Mouse (Mus musculus): ENCODE data around the gene Bspry. TPM values are rescaled to one million over a fixed set of nuclear protein-coding genes. Genes with fewer than 3 reads are reported as not detected.

The Bspry gene
- polyA plus RNA-seq, 1 experiment from 2014 or later, result 0.82 TPM

GRCm38 (mm10) chr4:62503374-62503970, 23.6 kb downstream of the Bspry start, which contains the start of gene Hdhd3:
Hdhd3 (minus strand) TSS chr4:62503467.
- H3K27ac ChIP-seq (replicated peaks), result no peak within 1 kb of the TSS
- no peak for ATAC-seq (ENCODE audit: low FRiP score, low read depth)
- 88% methylated on average over 3 of the region's 3 CpGs for WGBS

GRCm38 (mm10) chr4:62505991-62506390, 26.1 kb downstream of the Bspry start:
- Histone ChIP-seq H3K4me3 (no peak overlapping the region), H3K9me3 (no peaks in the 10 kb centered on the region), H3K4me1 (peaks cover 7% of the 10 kb centered on the region; the same call in 1 of the 2 replicates), H3K27me3 (no peaks in the 10 kb centered on the region), H3K9ac (replicated peaks) (no peak overlapping the region), H3K4me2 (replicated peaks) (no peak overlapping the region), H3K36me3 (peaks cover 32% of the 10 kb centered on the region), H3K27ac (replicated peaks) (no peak overlapping the region)
- 90% methylated on average over 3 of the region's 3 CpGs for WGBS
- ATAC-seq (ENCODE audit: low FRiP score, low read depth), result no peak

More at GRCm38 (mm10) chr4:62503374-62503970, 23.6 kb downstream of the Bspry start, which contains the start of gene Hdhd3:
- peak within 1 kb of the TSS; percentile 60 for H3K4me3 ChIP-seq
- H3K36me3 ChIP-seq, result peaks cover 20% of the 10 kb centered on the region
- H3K9ac ChIP-seq (replicated peaks), result peak within 1 kb of the TSS; percentile 66
- H3K9me3 ChIP-seq, result no peaks in the 10 kb centered on the region
- peak within 1 kb of the TSS; percentile 67 for H3K4me2 ChIP-seq (replicated peaks)
- peaks cover 7% of the 10 kb centered on the region; the same call in 1 of the 2 replicates for H3K4me1 ChIP-seq
- no peaks in the 10 kb centered on the region for H3K27me3 ChIP-seq

GRCm38 (mm10) chr4:62506798-62507197, 26.9 kb downstream of the Bspry start:
- Histone ChIP-seq H3K4me3 (no peak overlapping the region), H3K4me2 (replicated peaks) (no peak overlapping the region), H3K27ac (replicated peaks) (no peak overlapping the region), H3K9me3 (no peaks in the 10 kb centered on the region), H3K36me3 (peaks cover 40% of the 10 kb centered on the region), H3K27me3 (no peaks in the 10 kb centered on the region), H3K4me1 (0 out of 2 replicates have a peak, but pooled peaks cover 3% of the 10 kb centered on the region), H3K9ac (replicated peaks) (no peak overlapping the region)
- no peak for ATAC-seq (ENCODE audit: low FRiP score, low read depth)
- WGBS, result 83% methylated on average over 2 of the region's 2 CpGs

- no peak overlapping the region for H3K9ac ChIP-seq (replicated peaks)
- H3K27me3 ChIP-seq, result no peaks in the 10 kb centered on the region
- no peaks in the 10 kb centered on the region for H3K4me1 ChIP-seq
- H3K4me3 ChIP-seq, result no peak overlapping the region
- H3K9me3 ChIP-seq, result no peaks in the 10 kb centered on the region
- ATAC-seq (ENCODE audit: low FRiP score, low read depth), result no peak
- 93% methylated on average over 5 of the region's 5 CpGs for WGBS
- H3K36me3 ChIP-seq, result peaks cover 61% of the 10 kb centered on the region
- H3K4me2 ChIP-seq (replicated peaks), result no peak overlapping the region
- H3K27ac ChIP-seq (replicated peaks), result no peak overlapping the region
These were observed 29.0 kb downstream of the Bspry start for GRCm38 (mm10) chr4:62508839-62509238.

GRCm38 (mm10) chr4:62509946-62510345, 30.1 kb downstream of the Bspry start:
- no peaks in the 10 kb centered on the region for H3K9me3 ChIP-seq
- H3K27ac ChIP-seq (replicated peaks), result no peak overlapping the region
- no peak overlapping the region for H3K4me2 ChIP-seq (replicated peaks)
- 94% methylated on average over 11 of the region's 11 CpGs for WGBS
- no peaks in the 10 kb centered on the region for H3K4me1 ChIP-seq
- H3K9ac ChIP-seq (replicated peaks), result no peak overlapping the region
- no peak overlapping the region for H3K4me3 ChIP-seq
- no peak for ATAC-seq (ENCODE audit: low FRiP score, low read depth)
- peaks cover 62% of the 10 kb centered on the region for H3K36me3 ChIP-seq
- no peaks in the 10 kb centered on the region for H3K27me3 ChIP-seq

GRCm38 (mm10) chr4:62513998-62514506, 34.2 kb downstream of the Bspry start:
- 55% methylated on average over 11 of the region's 11 CpGs for WGBS
- Histone ChIP-seq H3K4me3 (no peak overlapping the region), H3K36me3 (peaks cover 49% of the 10 kb centered on the region)

GRCm38 (mm10) chr4:62514995-62515394, 35.1 kb downstream of the Bspry start:
- H3K4me2 ChIP-seq (replicated peaks), result no peak overlapping the region
- peaks cover 40% of the 10 kb centered on the region for H3K36me3 ChIP-seq
- H3K4me1 ChIP-seq, result peaks cover 16% of the 10 kb centered on the region
- H3K9ac ChIP-seq (replicated peaks), result no peak overlapping the region
- no peak for ATAC-seq (ENCODE audit: low FRiP score, low read depth)
- no peak overlapping the region for H3K27ac ChIP-seq (replicated peaks)
- no peaks in the 10 kb centered on the region for H3K27me3 ChIP-seq
- WGBS, result 96% methylated on average over 7 of the region's 7 CpGs
- H3K9me3 ChIP-seq, result no peaks in the 10 kb centered on the region
- no peak overlapping the region for H3K4me3 ChIP-seq

More at GRCm38 (mm10) chr4:62513998-62514506, 34.2 kb downstream of the Bspry start:
- no peaks in the 10 kb centered on the region for H3K9me3 ChIP-seq
- no peak overlapping the region for H3K27ac ChIP-seq (replicated peaks)
- no peak overlapping the region for H3K4me2 ChIP-seq (replicated peaks)
- H3K9ac ChIP-seq (replicated peaks), result no peak overlapping the region
- no peak for ATAC-seq (ENCODE audit: low FRiP score, low read depth)
- peaks cover 14% of the 10 kb centered on the region for H3K4me1 ChIP-seq
- H3K27me3 ChIP-seq, result no peaks in the 10 kb centered on the region

GRCm38 (mm10) chr4:62515490-62515889, 35.6 kb downstream of the Bspry start:
- Histone ChIP-seq H3K9ac (replicated peaks) (no peak overlapping the region), H3K36me3 (peaks cover 35% of the 10 kb centered on the region), H3K27ac (replicated peaks) (no peak overlapping the region), H3K4me2 (replicated peaks) (no peak overlapping the region), H3K9me3 (no peaks in the 10 kb centered on the region), H3K27me3 (no peaks in the 10 kb centered on the region), H3K4me1 (peaks cover 18% of the 10 kb centered on the region), H3K4me3 (no peak overlapping the region)
- no peak for ATAC-seq (ENCODE audit: low FRiP score, low read depth)
- WGBS, result 87% methylated on average over 3 of the region's 3 CpGs

- Histone ChIP-seq H3K27me3 (no peaks in the 10 kb centered on the region), H3K9ac (replicated peaks) (no peak overlapping the region), H3K9me3 (no peaks in the 10 kb centered on the region), H3K4me2 (replicated peaks) (no peak overlapping the region), H3K27ac (replicated peaks) (no peak overlapping the region), H3K4me3 (no peak overlapping the region), H3K4me1 (peaks cover 19% of the 10 kb centered on the region), H3K36me3 (peaks cover 29% of the 10 kb centered on the region)
- WGBS, result 60% methylated on average over 2 of the region's 2 CpGs
- ATAC-seq (ENCODE audit: low FRiP score, low read depth), result no peak
These were observed 36.2 kb downstream of the Bspry start for GRCm38 (mm10) chr4:62516079-62516478.

- WGBS, result 97% methylated on average over 1 of the region's 1 CpGs
- H3K27me3 ChIP-seq, result no peaks in the 10 kb centered on the region
- H3K9ac ChIP-seq (replicated peaks), result no peak overlapping the region
- no peak for ATAC-seq (ENCODE audit: low FRiP score, low read depth)
- H3K27ac ChIP-seq (replicated peaks), result no peak overlapping the region
- peaks cover 19% of the 10 kb centered on the region for H3K4me1 ChIP-seq
- H3K36me3 ChIP-seq, result peaks cover 24% of the 10 kb centered on the region
- no peaks in the 10 kb centered on the region for H3K9me3 ChIP-seq
- H3K4me3 ChIP-seq, result no peak overlapping the region
- H3K4me2 ChIP-seq (replicated peaks), result no peak overlapping the region
These were observed 36.7 kb downstream of the Bspry start for GRCm38 (mm10) chr4:62516579-62516978.

GRCm38 (mm10) chr4:62517046-62517445, 37.2 kb downstream of the Bspry start:
- no peak overlapping the region for H3K9ac ChIP-seq (replicated peaks)
- no peaks in the 10 kb centered on the region for H3K9me3 ChIP-seq
- no peak overlapping the region for H3K4me3 ChIP-seq
- H3K4me2 ChIP-seq (replicated peaks), result no peak overlapping the region
- ATAC-seq (ENCODE audit: low FRiP score, low read depth), result no peak
- peaks cover 19% of the 10 kb centered on the region for H3K4me1 ChIP-seq
- no peaks in the 10 kb centered on the region for H3K27me3 ChIP-seq
- H3K36me3 ChIP-seq, result peaks cover 19% of the 10 kb centered on the region
- WGBS, result 93% methylated on average over 8 of the region's 8 CpGs
- no peak overlapping the region for H3K27ac ChIP-seq (replicated peaks)

GRCm38 (mm10) chr4:62517538-62518415, 37.9 kb downstream of the Bspry start:
- peak overlapping the region; percentile 77; the same call in 1 of the 2 replicates for H3K9ac ChIP-seq (replicated peaks)
- no peak overlapping the region for H3K27ac ChIP-seq (replicated peaks)
- 85% methylated on average over 10 of the region's 10 CpGs for WGBS
- H3K4me3 ChIP-seq, result no peak overlapping the region
- H3K4me1 ChIP-seq, result peaks cover 19% of the 10 kb centered on the region
- H3K36me3 ChIP-seq, result peaks cover 18% of the 10 kb centered on the region
- H3K4me2 ChIP-seq (replicated peaks), result no peak overlapping the region; the same call in 1 of the 2 replicates
- H3K9me3 ChIP-seq, result no peaks in the 10 kb centered on the region
- H3K27me3 ChIP-seq, result no peaks in the 10 kb centered on the region
- ATAC-seq (ENCODE audit: low FRiP score, low read depth), result no peak

All from midbrain, embryonic 12.5 days (tissue).